Mouse (Mus musculus) ES-E14 (cell line): ENCODE data around the gene Ebpl. TPM values are rescaled to one million over a fixed set of nuclear protein-coding genes. Genes with fewer than 3 reads are reported as not detected.

ENCODE experiments used
- DNase-seq: peaks from one replicate; pipeline ENCODE4 v3.0.0-alpha.2; 2013; ENCODE audit warnings: low read depth, low spot score
- H3K27ac ChIP-seq: 2 replicates; pipeline ENCODE4 v1.5.1; 2012; ENCODE audit warnings: low read depth, mild to moderate bottlenecking, low read length, moderate library complexity, mixed read lengths; ENCODE audit not compliant: poor library complexity, insufficient read depth, severe bottlenecking
- H3K36me3 ChIP-seq: 2 replicates; pipeline ENCODE4 v1.6.1; 2012; ENCODE audit warnings: mild to moderate bottlenecking, low read length, moderate library complexity, mixed read lengths; ENCODE audit not compliant: control insufficient read depth, poor library complexity, insufficient read depth, severe bottlenecking
- H3K4me1 ChIP-seq, 2 experiments: fragments of 150-350 bp in 1 of 2; sonication (generic) in 1 of 2; 2 replicates each; pipeline ENCODE4 v1.6.1; 2012; ENCODE audit warnings: low read length in 2 of 2, mild to moderate bottlenecking in 1 of 2, mixed read lengths in 1 of 2; ENCODE audit not compliant: control insufficient read depth in 2 of 2, insufficient read depth in 2 of 2, poor library complexity in 1 of 2
- H3K4me3 ChIP-seq, 2 experiments: fragments of 150-350 bp in 1 of 2; sonication (generic) in 1 of 2; 2 replicates each; pipeline ENCODE4 v1.5.1; 2012; ENCODE audit warnings: low read length in 2 of 2, low read depth in 1 of 2, mild to moderate bottlenecking in 1 of 2, mixed read lengths in 1 of 2; ENCODE audit not compliant: insufficient read depth in 1 of 2, poor library complexity in 1 of 2, severe bottlenecking in 1 of 2
- H3K9ac ChIP-seq: 2 replicates; pipeline ENCODE4 v1.6.1; 2012; ENCODE audit warnings: low read depth, mild to moderate bottlenecking, low read length, mixed read lengths; ENCODE audit not compliant: poor library complexity, insufficient read depth, severe bottlenecking
- H3K9me3 ChIP-seq: fragments of 150-350 bp; sonication (generic); 2 replicates; pipeline ENCODE4 v1.6.1; 2012; ENCODE audit warnings: low read depth, mild to moderate bottlenecking, low read length; ENCODE audit not compliant: control insufficient read depth, insufficient read depth
- CHD2 ChIP-seq: IDR thresholded peaks from 2 replicates; pipeline ENCODE4 v1.6.1; 2014; ENCODE audit warnings: mild to moderate bottlenecking, low read depth, low read length, inconsistent platforms
- HCFC1 ChIP-seq: IDR thresholded peaks from 2 replicates; pipeline ENCODE4 v1.6.1; 2012; ENCODE audit warnings: low read length, inconsistent platforms, borderline replicate concordance; ENCODE audit not compliant: insufficient read depth
- MAFK ChIP-seq: IDR thresholded peaks from 2 replicates; pipeline ENCODE4 v1.6.1; 2014; ENCODE audit warnings: mild to moderate bottlenecking, low read depth, low read length, inconsistent platforms; ENCODE audit not compliant: insufficient read depth
- ZC3H11A ChIP-seq: IDR thresholded peaks from 2 replicates; pipeline ENCODE4 v1.6.1; 2012; ENCODE audit warnings: low read depth, mild to moderate bottlenecking, inconsistent platforms, low read length, borderline replicate concordance
- ZNF384 ChIP-seq: IDR thresholded peaks from 2 replicates; pipeline ENCODE4 v1.6.1; 2012; ENCODE audit warnings: low read depth, low read length, inconsistent platforms
- in situ Hi-C, 2 experiments: fragments of 600-800 bp; cut with MboI; formaldehyde crosslinking; loops; one replicate each; pipeline ENCODE4 v1.15.1; 2025; ENCODE audit warnings: low sequenced_read_pairs in 2 of 2, inconsistent platforms in 1 of 2; ENCODE audit not compliant: unreplicated experiment in 2 of 2
- total RNA-seq: library from RNA; depleted of rRNA; stranded (reverse); fragments of 300-350 nt; gene quantifications from 2 replicates; pipeline ENCODE4 v1.2.3, GENCODE M21; 2012

Gene Ebpl
- total RNA-seq, 1 experiment: 4.0 TPM

DNA sequence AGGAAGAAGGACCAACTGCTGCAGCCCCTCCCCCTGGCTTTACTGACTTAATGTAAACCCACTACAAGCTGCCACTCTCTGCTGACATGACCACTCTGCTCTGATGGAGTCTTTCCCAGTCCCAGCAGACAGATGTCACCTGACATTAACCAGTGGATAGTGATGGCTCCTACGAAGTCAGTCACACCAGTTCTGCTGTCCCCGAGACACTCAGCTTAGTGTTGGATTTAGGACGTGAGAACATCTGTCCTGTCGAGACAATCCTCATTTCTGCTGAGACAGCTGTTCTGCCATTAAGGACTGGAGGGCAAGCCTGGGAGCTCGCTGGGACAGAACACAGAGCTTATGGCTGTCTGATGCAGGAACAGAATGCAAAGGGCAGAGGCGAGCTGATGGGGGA, 9.4 kb downstream of the Ebpl start:
- TF ChIP-seq MAFK (peak; percentile 45; the same call in 1 of the 2 replicates), ZC3H11A (no peak)
- in situ Hi-C loops: no loop called here
- Histone ChIP-seq H3K27ac (no peak overlapping the region), H3K4me3 (no peak overlapping the region), H3K9ac (no peak overlapping the region), H3K36me3 (no peaks in the 10 kb centered on the region), H3K4me1 (0 out of 4 replicates have a peak, but pooled peaks cover 0 to 1% of the 10 kb centered on the region in 2 experiments), H3K9me3 (no peaks in the 10 kb centered on the region)
- no peak for DNase-seq

- H3K9ac ChIP-seq: no peak overlapping the region
- peaks cover 0 to 3% of the 10 kb centered on the region in 2 experiments; a peak in 1 of 4 replicates for H3K4me1 ChIP-seq
- no peak for DNase-seq
- H3K27ac ChIP-seq: no peak overlapping the region
- TF ChIP-seq CHD2: no peak
- no peak for TF ChIP-seq MAFK
- no peak for TF ChIP-seq HCFC1
- TF ChIP-seq ZNF384: no peak
- TF ChIP-seq ZC3H11A: no peak
- no peaks in the 10 kb centered on the region for H3K36me3 ChIP-seq
- in situ Hi-C loops: no loop called here
- H3K9me3 ChIP-seq: no peaks in the 10 kb centered on the region
- H3K4me3 ChIP-seq: no peak overlapping the region
Observed at GRCm38 (mm10) chr14:61349876-61350275, 10.4 kb downstream of the Ebpl start.

- in situ Hi-C loops: no loop called here
- Histone ChIP-seq H3K27ac (no peak overlapping the region), H3K9ac (no peak overlapping the region), H3K36me3 (no peaks in the 10 kb centered on the region), H3K9me3 (no peaks in the 10 kb centered on the region), H3K4me1 (peaks cover 0 to 11% of the 10 kb centered on the region in 2 experiments; a peak in 1 of 4 replicates), H3K4me3 (no peak overlapping the region)
- DNase-seq: no peak
- TF ChIP-seq CHD2 (no peak), MAFK (no peak), ZC3H11A (no peak), HCFC1 (no peak), ZNF384 (no peak)
Observed at GRCm38 (mm10) chr14:61346827-61347698, 13.2 kb downstream of the Ebpl start.

DNA sequence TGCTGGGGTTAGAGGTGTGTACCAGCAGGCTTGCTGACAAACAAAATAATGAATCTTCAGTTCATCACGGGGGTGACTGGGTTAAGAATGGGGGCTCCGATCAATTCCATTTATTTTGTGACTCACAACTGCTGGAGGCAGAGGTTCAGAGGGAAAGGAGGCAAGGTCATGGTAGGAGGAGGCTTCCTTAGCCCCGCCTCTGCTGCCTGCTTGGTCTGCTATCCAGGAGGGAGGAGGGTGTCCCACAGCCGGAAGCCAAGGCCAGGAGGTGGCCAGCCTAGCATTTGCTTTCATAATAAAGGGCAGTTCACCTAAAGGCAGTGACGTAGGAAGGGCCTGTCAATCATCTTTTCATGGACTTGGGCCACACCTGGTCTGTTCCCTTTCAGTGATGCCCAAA, 15.6 kb downstream of the Ebpl start:
- peaks cover 0 to 16% of the 10 kb centered on the region in 2 experiments; a peak in 1 of 4 replicates for H3K4me1 ChIP-seq
- no peak overlapping the region for H3K27ac ChIP-seq
- in situ Hi-C loops: no loop called here
- no peaks in the 10 kb centered on the region for H3K9me3 ChIP-seq
- TF ChIP-seq MAFK (no peak), ZNF384 (no peak), ZC3H11A (no peak), CHD2 (no peak), HCFC1 (no peak)
- H3K4me3 ChIP-seq: no peak overlapping the region
- no peaks in the 10 kb centered on the region for H3K36me3 ChIP-seq
- no peak for DNase-seq
- H3K9ac ChIP-seq: no peak overlapping the region
